Mouse (Mus musculus): Measurements from ENCODE around the gene Spdye4c.

DNA sequence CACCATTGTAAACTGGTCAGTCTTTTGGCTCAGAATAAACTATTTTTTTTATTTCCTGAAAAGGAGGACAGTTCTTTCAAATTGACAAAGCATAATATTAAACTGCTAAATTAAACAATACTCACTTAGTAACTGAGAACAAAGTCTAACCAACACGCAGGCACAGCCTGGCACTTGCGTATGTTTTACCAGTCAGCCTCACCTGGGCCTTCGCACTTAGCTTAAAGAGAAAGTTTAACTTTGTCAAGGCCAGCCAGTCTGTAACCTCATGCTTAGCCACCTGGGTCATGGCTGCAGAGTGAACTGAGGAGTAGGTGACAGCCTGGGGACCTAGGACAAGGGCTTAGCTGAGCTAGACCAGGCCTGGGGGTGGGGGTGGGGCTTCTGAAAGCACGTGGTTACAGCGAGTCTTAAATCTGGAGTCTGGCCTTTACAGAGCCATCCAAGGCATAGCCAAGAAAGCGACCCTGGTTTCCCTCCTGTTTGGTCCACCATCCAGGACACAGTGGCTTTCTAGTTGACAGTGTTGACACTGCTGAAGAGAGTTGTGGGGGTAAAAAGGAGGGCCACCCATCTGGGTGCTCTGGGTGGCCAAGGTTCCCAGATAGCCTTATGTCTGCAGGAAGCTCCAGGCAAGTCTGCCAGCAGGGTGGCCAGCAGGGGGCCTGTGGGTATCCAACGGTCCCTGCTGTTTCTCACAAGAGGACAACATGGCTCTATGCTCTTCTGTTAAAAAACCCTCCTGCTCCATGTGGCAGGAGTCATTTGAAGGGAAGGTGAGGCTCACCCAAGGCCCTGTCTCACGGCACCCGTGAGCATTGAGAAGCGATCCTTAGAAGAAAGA lies 24.5 kb upstream of the Spdye4c start:
- no peak for TF ChIP-seq CTCF (IDR thresholded peaks at IDR 0.05; ENCODE audit: borderline replicate concordance, insufficient read depth, low read length)
- TF ChIP-seq POLR2A (IDR thresholded peaks at IDR 0.05; ENCODE audit: low read depth, low read length) = no peak

Measured in embryonic fibroblast, embryonic 13.5 days (primary cell).